Mouse (Mus musculus): ENCODE results near the gene Ankrd33b. TPM values are rescaled to one million over a fixed set of nuclear protein-coding genes. Genes with fewer than 3 reads are reported as not detected.

The Ankrd33b gene
- polyA plus RNA-seq, 1 experiment from 2014 or later: 0.86 TPM

GRCm38 (mm10) chr15:31294311-31294710 lies 73.2 kb downstream of the Ankrd33b start:
- peaks cover 34% of the 10 kb centered on the region for H3K27me3 ChIP-seq
- no peak overlapping the region for H3K9ac ChIP-seq (replicated peaks)
- 7% methylated on average over 2 of the region's 2 CpGs for WGBS
- no peak for ATAC-seq
- H3K27ac ChIP-seq: no peak overlapping the region
- H3K36me3 ChIP-seq: no peaks in the 10 kb centered on the region
- H3K4me3 ChIP-seq (replicated peaks): no peak overlapping the region
- H3K4me2 ChIP-seq (replicated peaks): no peak overlapping the region
- H3K4me1 ChIP-seq (replicated peaks): peaks cover 19% of the 10 kb centered on the region
- H3K9me3 ChIP-seq: no peaks in the 10 kb centered on the region

- WGBS: 46% methylated on average over 3 of the region's 3 CpGs
- no peak overlapping the region for H3K4me2 ChIP-seq (replicated peaks)
- no peaks in the 10 kb centered on the region for H3K36me3 ChIP-seq
- peaks cover 13% of the 10 kb centered on the region for H3K4me1 ChIP-seq (replicated peaks)
- H3K27ac ChIP-seq: no peak overlapping the region
- H3K4me3 ChIP-seq (replicated peaks): no peak overlapping the region
- no peaks in the 10 kb centered on the region for H3K9me3 ChIP-seq
- no peak overlapping the region for H3K9ac ChIP-seq (replicated peaks)
- H3K27me3 ChIP-seq: peaks cover 25% of the 10 kb centered on the region
- no peak for ATAC-seq
Measured at GRCm38 (mm10) chr15:31292627-31293026, 74.9 kb downstream of the Ankrd33b start.

GRCm38 (mm10) chr15:31285695-31286094 lies 81.8 kb downstream of the Ankrd33b start:
- H3K9me3 ChIP-seq: no peaks in the 10 kb centered on the region
- H3K27me3 ChIP-seq: no peaks in the 10 kb centered on the region
- ATAC-seq: no peak
- H3K4me2 ChIP-seq (replicated peaks): no peak overlapping the region
- no peak overlapping the region for H3K9ac ChIP-seq (replicated peaks)
- 82% methylated on average over 3 of the region's 3 CpGs for WGBS
- H3K27ac ChIP-seq: no peak overlapping the region
- no peak overlapping the region for H3K4me3 ChIP-seq (replicated peaks)
- no peaks in the 10 kb centered on the region for H3K36me3 ChIP-seq
- H3K4me1 ChIP-seq (replicated peaks): peaks cover 16% of the 10 kb centered on the region

- Histone ChIP-seq H3K27ac (no peak overlapping the region), H3K4me3 (replicated peaks) (no peak overlapping the region), H3K4me2 (replicated peaks) (no peak overlapping the region), H3K36me3 (no peaks in the 10 kb centered on the region), H3K27me3 (no peaks in the 10 kb centered on the region), H3K9ac (replicated peaks) (no peak overlapping the region), H3K9me3 (no peaks in the 10 kb centered on the region), H3K4me1 (replicated peaks) (peaks cover 21% of the 10 kb centered on the region)
- ATAC-seq: peak; percentile 38; the same call in 1 of the 2 replicates
- 86% methylated on average over 17 of the region's 17 CpGs for WGBS
Measured at GRCm38 (mm10) chr15:31284922-31285631, 82.4 kb downstream of the Ankrd33b start.

- ATAC-seq: no peak
- H3K4me3 ChIP-seq (replicated peaks): no peak overlapping the region
- H3K9me3 ChIP-seq: no peaks in the 10 kb centered on the region
- no peak overlapping the region for H3K27ac ChIP-seq
- H3K4me1 ChIP-seq (replicated peaks): peaks cover 22% of the 10 kb centered on the region
- H3K9ac ChIP-seq (replicated peaks): no peak overlapping the region
- no peaks in the 10 kb centered on the region for H3K27me3 ChIP-seq
- 74% methylated on average over 5 of the region's 5 CpGs for WGBS
- H3K36me3 ChIP-seq: no peaks in the 10 kb centered on the region
- H3K4me2 ChIP-seq (replicated peaks): no peak overlapping the region
Measured at GRCm38 (mm10) chr15:31284142-31284541, 83.4 kb downstream of the Ankrd33b start.

GRCm38 (mm10) chr15:31282353-31282752 lies 85.2 kb downstream of the Ankrd33b start:
- no peak overlapping the region for H3K9ac ChIP-seq (replicated peaks)
- H3K4me1 ChIP-seq (replicated peaks): peaks cover 22% of the 10 kb centered on the region
- H3K36me3 ChIP-seq: no peaks in the 10 kb centered on the region
- WGBS: 80% methylated on average over 3 of the region's 3 CpGs
- H3K9me3 ChIP-seq: no peaks in the 10 kb centered on the region
- H3K4me3 ChIP-seq (replicated peaks): no peak overlapping the region
- H3K4me2 ChIP-seq (replicated peaks): 0 out of 2 replicates have a peak overlapping the region, but pooled peaks have one; percentile 3
- no peaks in the 10 kb centered on the region for H3K27me3 ChIP-seq
- ATAC-seq: no peak
- peak overlapping the region; percentile 64 for H3K27ac ChIP-seq

GRCm38 (mm10) chr15:31281830-31282229 lies 85.7 kb downstream of the Ankrd33b start:
- peak overlapping the region; percentile 64 for H3K27ac ChIP-seq
- 0 out of 2 replicates have a peak overlapping the region, but pooled peaks have one; percentile 10 for H3K9ac ChIP-seq (replicated peaks)
- H3K4me2 ChIP-seq (replicated peaks): 0 out of 2 replicates have a peak overlapping the region, but pooled peaks have one; percentile 3
- H3K4me3 ChIP-seq (replicated peaks): no peak overlapping the region
- ATAC-seq: peak; percentile 64
- 47% methylated on average over 13 of the region's 13 CpGs for WGBS
- H3K4me1 ChIP-seq (replicated peaks): peaks cover 22% of the 10 kb centered on the region
- no peaks in the 10 kb centered on the region for H3K36me3 ChIP-seq
- no peaks in the 10 kb centered on the region for H3K27me3 ChIP-seq
- H3K9me3 ChIP-seq: no peaks in the 10 kb centered on the region

- Histone ChIP-seq H3K9me3 (no peaks in the 10 kb centered on the region), H3K9ac (replicated peaks) (no peak overlapping the region), H3K4me2 (replicated peaks) (no peak overlapping the region), H3K27me3 (no peaks in the 10 kb centered on the region), H3K4me1 (replicated peaks) (peaks cover 22% of the 10 kb centered on the region), H3K27ac (no peak overlapping the region), H3K4me3 (replicated peaks) (no peak overlapping the region), H3K36me3 (no peaks in the 10 kb centered on the region)
- ATAC-seq: no peak
- 74% methylated on average over 2 of the region's 2 CpGs for WGBS
Measured at GRCm38 (mm10) chr15:31280683-31281082, 86.8 kb downstream of the Ankrd33b start.

GRCm38 (mm10) chr15:31280059-31280458 lies 87.5 kb downstream of the Ankrd33b start:
- peaks cover 22% of the 10 kb centered on the region for H3K4me1 ChIP-seq (replicated peaks)
- no peaks in the 10 kb centered on the region for H3K9me3 ChIP-seq
- no peak overlapping the region for H3K27ac ChIP-seq
- no peaks in the 10 kb centered on the region for H3K36me3 ChIP-seq
- no peak overlapping the region for H3K9ac ChIP-seq (replicated peaks)
- H3K4me2 ChIP-seq (replicated peaks): no peak overlapping the region
- no peak overlapping the region for H3K4me3 ChIP-seq (replicated peaks)
- WGBS: 73% methylated on average over 5 of the region's 5 CpGs
- ATAC-seq: no peak
- no peaks in the 10 kb centered on the region for H3K27me3 ChIP-seq

- Histone ChIP-seq H3K27ac (no peak overlapping the region), H3K27me3 (no peaks in the 10 kb centered on the region), H3K36me3 (no peaks in the 10 kb centered on the region), H3K4me1 (replicated peaks) (peaks cover 22% of the 10 kb centered on the region), H3K4me2 (replicated peaks) (no peak overlapping the region), H3K9me3 (no peaks in the 10 kb centered on the region), H3K9ac (replicated peaks) (no peak overlapping the region), H3K4me3 (replicated peaks) (no peak overlapping the region)
- 83% methylated on average over 6 of the region's 6 CpGs for WGBS
- no peak for ATAC-seq
Measured at GRCm38 (mm10) chr15:31279577-31280004, 87.9 kb downstream of the Ankrd33b start.

- peaks cover 22% of the 10 kb centered on the region for H3K4me1 ChIP-seq (replicated peaks)
- H3K36me3 ChIP-seq: no peaks in the 10 kb centered on the region
- H3K27ac ChIP-seq: no peak overlapping the region
- no peak for ATAC-seq
- no peaks in the 10 kb centered on the region for H3K27me3 ChIP-seq
- H3K9ac ChIP-seq (replicated peaks): no peak overlapping the region
- WGBS: 91% methylated on average over 2 of the region's 2 CpGs
- H3K4me2 ChIP-seq (replicated peaks): no peak overlapping the region
- no peaks in the 10 kb centered on the region for H3K9me3 ChIP-seq
- H3K4me3 ChIP-seq (replicated peaks): no peak overlapping the region
Measured at GRCm38 (mm10) chr15:31279120-31279519, 88.4 kb downstream of the Ankrd33b start.

GRCm38 (mm10) chr15:31278090-31278489 lies 89.4 kb downstream of the Ankrd33b start:
- H3K27me3 ChIP-seq: no peaks in the 10 kb centered on the region
- H3K9ac ChIP-seq (replicated peaks): no peak overlapping the region
- H3K36me3 ChIP-seq: no peaks in the 10 kb centered on the region
- 75% methylated on average over 4 of the region's 4 CpGs for WGBS
- H3K4me3 ChIP-seq (replicated peaks): no peak overlapping the region
- H3K27ac ChIP-seq: no peak overlapping the region
- 0 out of 2 replicates have a peak, but pooled peaks have one; percentile 4 for ATAC-seq
- H3K9me3 ChIP-seq: no peaks in the 10 kb centered on the region
- H3K4me1 ChIP-seq (replicated peaks): peaks cover 22% of the 10 kb centered on the region
- no peak overlapping the region for H3K4me2 ChIP-seq (replicated peaks)
